Mouse (Mus musculus): ENCODE measurements at regions not wholly inside any gene's neighbourhood (a gene's known extent, or its start where the extent isn't known, plus 50 kb on each side); places are given as distances from the start of the nearest gene placed in this dataset.

DNA sequence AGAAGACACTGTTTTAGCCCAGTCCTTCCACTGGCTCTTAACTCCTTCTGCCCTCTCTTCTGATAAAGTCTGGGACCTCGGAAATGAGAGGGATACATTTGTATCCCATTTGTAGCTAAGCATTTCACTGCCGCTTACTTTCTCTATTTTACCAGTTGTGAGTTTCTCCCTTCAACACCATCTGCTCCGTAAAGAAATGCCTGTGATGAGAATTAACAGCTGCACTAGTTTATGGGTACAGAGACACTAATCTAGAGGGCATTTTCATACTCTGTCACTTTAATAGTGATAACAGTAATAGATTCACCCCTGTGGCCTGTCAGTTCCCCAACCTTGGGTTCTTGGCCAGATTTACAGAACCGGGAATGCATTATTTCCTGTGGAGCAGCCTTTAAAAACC is 300.2 kb downstream of the Sox4 start:
- no peak overlapping the region for H3K27ac ChIP-seq
- ATAC-seq (replicated peaks; ENCODE audit: low FRiP score, low read depth): no peak
- H3K4me3 ChIP-seq (replicated peaks; ENCODE audit: low read depth, low read length): no peak overlapping the region

GRCm38 (mm10) chr13:28651810-28652209 is 301.7 kb downstream of the Sox4 start:
- Histone ChIP-seq H3K4me2 (ENCODE audit: low read length) (no peak overlapping the region), H3K9me3 (replicated peaks; ENCODE audit: low read length) (no peaks in the 10 kb centered on the region), H3K36me3 (ENCODE audit: insufficient read depth, low read length) (no peaks in the 10 kb centered on the region), H3K9ac (ENCODE audit: low read depth, low read length) (no peak overlapping the region), H3K4me3 (replicated peaks; ENCODE audit: low read depth, low read length) (no peak overlapping the region), H3K27ac (no peak overlapping the region), H3K4me1 (replicated peaks; ENCODE audit: insufficient read depth, low read length) (no peaks in the 10 kb centered on the region), H3K27me3 (ENCODE audit: insufficient read depth, low read length) (no peaks in the 10 kb centered on the region)
- WGBS: 79% methylated on average over 2 of the region's 2 CpGs
- ATAC-seq (replicated peaks; ENCODE audit: low FRiP score, low read depth): no peak
- no peak for DNase-seq (ENCODE audit: low spot score)
- TF ChIP-seq CTCF (IDR thresholded peaks at IDR 0.05; ENCODE audit: low read depth): no peak

More for the DNA sequence above, 300.2 kb downstream of the Sox4 start:
- 76% methylated on average over 4 of the region's 4 CpGs for WGBS
- H3K4me2 ChIP-seq (ENCODE audit: low read length): no peak overlapping the region
- H3K36me3 ChIP-seq (ENCODE audit: insufficient read depth, low read length): no peaks in the 10 kb centered on the region
- H3K4me1 ChIP-seq (replicated peaks; ENCODE audit: insufficient read depth, low read length): no peaks in the 10 kb centered on the region
- H3K9me3 ChIP-seq (replicated peaks; ENCODE audit: low read length): no peaks in the 10 kb centered on the region
- TF ChIP-seq CTCF (IDR thresholded peaks at IDR 0.05; ENCODE audit: low read depth): no peak
- no peak for DNase-seq (ENCODE audit: low spot score)
- no peak overlapping the region for H3K9ac ChIP-seq (ENCODE audit: low read depth, low read length)
- no peaks in the 10 kb centered on the region for H3K27me3 ChIP-seq (ENCODE audit: insufficient read depth, low read length)

DNA sequence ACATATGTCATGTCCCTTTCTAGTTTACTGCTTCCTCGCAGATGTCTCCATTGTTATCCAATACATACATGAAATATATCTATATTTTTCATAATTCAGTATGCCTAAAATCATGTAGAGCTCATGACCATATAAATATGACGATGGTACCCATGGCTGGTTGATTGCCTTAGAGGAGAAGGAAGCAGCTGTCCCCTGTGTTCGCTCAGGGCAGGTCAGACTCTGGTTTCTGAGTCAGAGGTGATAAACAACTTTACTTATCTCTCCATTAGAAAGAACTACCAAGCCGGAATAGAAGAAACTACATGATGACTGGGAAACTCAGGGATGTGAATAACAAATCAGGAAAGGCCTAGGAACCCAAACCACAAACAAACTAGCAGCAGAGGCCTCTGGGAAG is 307.6 kb downstream of the Sox4 start:
- no peak overlapping the region for H3K9ac ChIP-seq (ENCODE audit: low read depth, low read length)
- H3K4me3 ChIP-seq (replicated peaks; ENCODE audit: low read depth, low read length): no peak overlapping the region
- no peak for TF ChIP-seq CTCF (IDR thresholded peaks at IDR 0.05; ENCODE audit: low read depth)
- H3K27me3 ChIP-seq (ENCODE audit: insufficient read depth, low read length): no peaks in the 10 kb centered on the region
- DNase-seq (ENCODE audit: low spot score) (no peak), ATAC-seq (replicated peaks; ENCODE audit: low FRiP score, low read depth) (no peak)
- H3K4me2 ChIP-seq (ENCODE audit: low read length): no peak overlapping the region
- 81% methylated on average over 4 of the region's 4 CpGs for WGBS
- H3K36me3 ChIP-seq (ENCODE audit: insufficient read depth, low read length): no peaks in the 10 kb centered on the region
- H3K4me1 ChIP-seq (replicated peaks; ENCODE audit: insufficient read depth, low read length): no peaks in the 10 kb centered on the region
- H3K9me3 ChIP-seq (replicated peaks; ENCODE audit: low read length): no peaks in the 10 kb centered on the region
- H3K27ac ChIP-seq: no peak overlapping the region

DNA sequence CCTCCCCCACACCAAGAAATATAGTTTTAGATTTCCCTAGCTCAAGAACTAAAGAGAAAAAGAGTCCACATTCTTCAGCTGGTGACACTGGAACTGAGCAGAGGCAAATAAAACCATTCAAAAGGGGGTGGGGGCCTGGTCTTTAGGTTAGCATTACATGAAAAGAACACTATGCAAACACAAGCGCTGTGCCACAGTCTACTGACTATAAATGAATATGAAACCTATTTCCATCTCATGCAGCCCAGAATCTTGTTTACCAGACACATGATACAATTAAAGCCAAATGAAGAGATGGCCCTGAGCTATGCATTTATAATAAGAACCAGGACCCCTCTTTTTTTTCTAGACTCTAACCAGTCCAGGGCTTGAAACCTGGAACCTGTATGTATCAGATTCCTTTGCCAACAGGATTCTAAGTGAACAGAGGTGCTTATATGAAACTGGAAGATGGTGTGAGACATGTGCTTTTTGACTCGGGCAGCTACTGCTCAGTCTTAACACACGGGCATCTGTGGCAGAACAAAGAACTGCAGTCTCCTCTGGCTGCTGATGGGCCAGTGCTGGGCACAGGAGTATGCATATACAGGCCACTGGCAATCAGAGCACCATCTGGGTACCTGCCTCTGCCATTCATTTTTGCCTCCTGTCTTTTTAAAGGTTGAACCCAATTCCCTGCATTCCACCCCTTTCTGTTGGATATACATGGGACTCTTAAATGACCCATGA is 308.5 kb downstream of the Sox4 start:
- Histone ChIP-seq H3K9me3 (replicated peaks; ENCODE audit: low read length) (no peaks in the 10 kb centered on the region), H3K9ac (ENCODE audit: low read depth, low read length) (no peak overlapping the region), H3K4me2 (ENCODE audit: low read length) (no peak overlapping the region), H3K36me3 (ENCODE audit: insufficient read depth, low read length) (no peaks in the 10 kb centered on the region), H3K27me3 (ENCODE audit: insufficient read depth, low read length) (no peaks in the 10 kb centered on the region), H3K4me1 (replicated peaks; ENCODE audit: insufficient read depth, low read length) (no peaks in the 10 kb centered on the region), H3K4me3 (replicated peaks; ENCODE audit: low read depth, low read length) (no peak overlapping the region), H3K27ac (no peak overlapping the region)
- ATAC-seq (replicated peaks; ENCODE audit: low FRiP score, low read depth) (no peak), DNase-seq (ENCODE audit: low spot score) (no peak)
- 71% methylated on average over 3 of the region's 3 CpGs for WGBS
- no peak for TF ChIP-seq CTCF (IDR thresholded peaks at IDR 0.05; ENCODE audit: low read depth)

DNA sequence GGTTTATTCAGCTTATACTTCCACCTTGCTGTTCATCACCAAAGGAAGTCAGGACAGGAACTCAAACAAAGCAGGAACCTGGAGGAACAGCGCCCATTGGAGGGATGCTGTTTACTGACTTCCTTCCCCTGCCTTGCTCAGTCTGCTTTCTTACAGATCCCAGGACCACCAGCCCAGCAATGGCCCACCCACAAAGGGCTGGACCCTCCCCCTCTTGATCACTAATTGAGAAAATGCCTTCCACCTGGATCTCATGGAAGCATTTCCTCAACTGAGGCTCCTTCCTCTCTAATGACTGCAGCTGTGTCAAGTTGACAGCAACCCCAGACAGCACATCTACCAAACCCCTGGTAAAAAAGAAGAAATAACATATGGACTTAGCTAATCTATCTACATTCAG is 312.7 kb downstream of the Sox4 start:
- WGBS: 85% methylated on average over 1 of the region's 1 CpGs
- Histone ChIP-seq H3K9me3 (replicated peaks; ENCODE audit: low read length) (no peaks in the 10 kb centered on the region), H3K4me3 (replicated peaks; ENCODE audit: low read depth, low read length) (no peak overlapping the region), H3K4me2 (ENCODE audit: low read length) (no peak overlapping the region), H3K36me3 (ENCODE audit: insufficient read depth, low read length) (no peaks in the 10 kb centered on the region), H3K27me3 (ENCODE audit: insufficient read depth, low read length) (no peaks in the 10 kb centered on the region), H3K4me1 (replicated peaks; ENCODE audit: insufficient read depth, low read length) (no peaks in the 10 kb centered on the region), H3K9ac (ENCODE audit: low read depth, low read length) (no peak overlapping the region), H3K27ac (no peak overlapping the region)
- no peak for DNase-seq (ENCODE audit: low spot score)
- no peak for ATAC-seq (replicated peaks; ENCODE audit: low FRiP score, low read depth)
- no peak for TF ChIP-seq CTCF (IDR thresholded peaks at IDR 0.05; ENCODE audit: low read depth)

- H3K9me3 ChIP-seq (replicated peaks; ENCODE audit: low read length): no peaks in the 10 kb centered on the region
- H3K4me2 ChIP-seq (ENCODE audit: low read length): no peak overlapping the region
- H3K27me3 ChIP-seq (ENCODE audit: insufficient read depth, low read length): no peaks in the 10 kb centered on the region
- no peaks in the 10 kb centered on the region for H3K36me3 ChIP-seq (ENCODE audit: insufficient read depth, low read length)
- H3K4me1 ChIP-seq (replicated peaks; ENCODE audit: insufficient read depth, low read length): peaks cover 10% of the 10 kb centered on the region
- no peak overlapping the region for H3K9ac ChIP-seq (ENCODE audit: low read depth, low read length)
- H3K27ac ChIP-seq: 0 out of 2 replicates have a peak overlapping the region, but pooled peaks have one; percentile 19
- ATAC-seq (replicated peaks; ENCODE audit: low FRiP score, low read depth) (no peak), DNase-seq (ENCODE audit: low spot score) (peak; percentile 53)
- no peak for TF ChIP-seq CTCF (IDR thresholded peaks at IDR 0.05; ENCODE audit: low read depth)
- 40% methylated on average over 3 of the region's 3 CpGs for WGBS
- H3K4me3 ChIP-seq (replicated peaks; ENCODE audit: low read depth, low read length): no peak overlapping the region
These were observed 318.1 kb downstream of the Sox4 start for GRCm38 (mm10) chr13:28635230-28635950.
